Mouse (Mus musculus) urinary bladder, postnatal 14 days (tissue): ENCODE results near the gene Ppcs.

Source experiments
- DNase-seq: peaks from one replicate; pipeline ENCODE4 v3.0.0; 2021; ENCODE audit warnings: low spot score

The Ppcs gene

DNA sequence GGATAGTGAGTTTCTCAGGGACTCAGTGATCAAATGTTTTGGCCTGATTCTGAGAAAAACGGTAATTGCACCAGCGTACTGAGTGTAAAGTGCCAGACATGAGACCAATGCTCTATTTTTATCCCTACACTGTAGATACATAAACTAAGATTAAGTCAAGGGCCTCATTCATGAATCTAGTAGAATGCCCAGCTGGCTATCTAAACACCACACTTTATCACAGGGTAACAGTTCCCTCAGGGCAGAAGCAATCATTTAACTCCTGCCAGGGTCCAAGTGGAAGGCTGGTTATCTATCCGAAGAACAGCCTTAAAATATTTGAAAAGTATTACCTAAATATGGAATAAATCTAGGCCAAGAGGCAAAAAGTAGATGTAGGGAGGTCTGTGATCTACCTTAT lies 4.3 kb downstream of the Ppcs start:
- no peak for DNase-seq

DNA sequence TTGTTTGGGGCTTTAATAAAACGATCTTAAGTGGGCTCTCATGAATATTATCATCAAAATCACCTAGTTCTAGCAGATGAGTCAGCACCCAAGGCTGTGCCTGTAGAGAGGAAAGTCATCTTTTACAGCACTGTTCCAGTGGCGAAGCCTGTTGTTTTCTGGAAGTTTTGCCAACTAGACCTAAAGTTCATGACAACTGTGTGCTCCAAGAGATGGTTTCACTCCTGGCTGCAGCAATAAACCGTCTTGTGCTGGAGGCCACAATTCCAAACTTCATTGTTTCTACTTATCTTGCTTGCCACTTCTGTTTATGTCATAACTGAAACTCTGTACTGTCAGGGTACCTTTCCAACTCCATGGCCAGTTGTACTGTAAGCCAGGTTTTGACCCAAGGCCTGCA lies 5.0 kb downstream of the Ppcs start:
- DNase-seq: no peak

DNA sequence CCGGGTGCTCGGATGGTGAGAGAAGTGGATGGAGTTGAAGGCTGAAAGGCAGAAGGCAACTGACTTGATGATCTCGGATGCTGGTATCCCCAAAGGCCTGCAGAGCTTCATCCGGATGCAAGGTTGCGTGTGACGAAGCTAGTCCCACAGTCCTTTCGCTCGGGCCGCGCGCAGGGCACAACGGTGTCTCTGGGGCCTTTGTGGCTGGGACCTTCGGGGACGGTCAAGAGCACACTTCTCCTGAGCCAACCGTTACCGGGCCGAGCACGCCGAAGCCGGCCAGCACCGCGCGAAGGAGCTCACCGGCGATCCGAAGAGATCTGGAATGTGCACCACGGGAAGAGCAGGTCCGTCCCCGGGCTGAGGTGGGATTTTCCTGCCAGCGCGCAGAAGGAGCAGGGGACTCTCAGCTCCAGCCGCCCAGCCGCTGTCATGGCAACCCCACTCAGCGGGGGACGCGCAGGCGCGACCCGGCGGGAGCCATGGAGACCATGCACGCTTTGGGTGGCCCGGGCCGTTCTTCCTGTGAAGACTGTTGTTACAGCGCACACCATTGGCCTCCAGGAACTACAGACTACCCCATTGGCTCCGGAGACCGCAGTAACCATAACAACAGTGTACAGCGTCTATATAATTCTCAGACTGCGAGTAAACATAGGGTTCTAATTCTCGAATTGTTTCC lies 7.0 kb downstream of the Ppcs start, which contains the start of gene Ccdc30:
Ccdc30 (minus strand) TSS at position 450 of the 682 bp plus-strand sequence.
- peak; percentile 86 for DNase-seq

DNA sequence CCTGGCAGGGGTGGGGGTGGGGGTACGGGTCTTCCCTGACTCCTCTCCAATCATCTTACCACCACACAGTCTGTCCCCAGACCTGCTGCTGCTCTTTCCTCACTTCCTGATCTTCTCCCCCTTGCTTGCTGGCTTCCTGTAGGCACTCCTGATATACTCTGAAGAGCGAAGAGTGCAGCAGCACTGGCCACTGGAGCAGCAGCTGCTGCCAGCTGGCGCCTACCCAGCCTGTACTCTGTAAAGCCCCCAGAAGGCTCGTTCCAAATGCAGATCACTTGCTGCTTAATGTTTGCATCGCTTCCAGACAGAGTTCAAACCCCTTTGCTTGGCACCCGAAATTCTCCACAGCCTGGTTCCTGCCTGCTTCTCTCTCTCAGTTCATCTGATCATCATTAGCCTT lies 9.4 kb downstream of the Ppcs start:
- no peak for DNase-seq

DNA sequence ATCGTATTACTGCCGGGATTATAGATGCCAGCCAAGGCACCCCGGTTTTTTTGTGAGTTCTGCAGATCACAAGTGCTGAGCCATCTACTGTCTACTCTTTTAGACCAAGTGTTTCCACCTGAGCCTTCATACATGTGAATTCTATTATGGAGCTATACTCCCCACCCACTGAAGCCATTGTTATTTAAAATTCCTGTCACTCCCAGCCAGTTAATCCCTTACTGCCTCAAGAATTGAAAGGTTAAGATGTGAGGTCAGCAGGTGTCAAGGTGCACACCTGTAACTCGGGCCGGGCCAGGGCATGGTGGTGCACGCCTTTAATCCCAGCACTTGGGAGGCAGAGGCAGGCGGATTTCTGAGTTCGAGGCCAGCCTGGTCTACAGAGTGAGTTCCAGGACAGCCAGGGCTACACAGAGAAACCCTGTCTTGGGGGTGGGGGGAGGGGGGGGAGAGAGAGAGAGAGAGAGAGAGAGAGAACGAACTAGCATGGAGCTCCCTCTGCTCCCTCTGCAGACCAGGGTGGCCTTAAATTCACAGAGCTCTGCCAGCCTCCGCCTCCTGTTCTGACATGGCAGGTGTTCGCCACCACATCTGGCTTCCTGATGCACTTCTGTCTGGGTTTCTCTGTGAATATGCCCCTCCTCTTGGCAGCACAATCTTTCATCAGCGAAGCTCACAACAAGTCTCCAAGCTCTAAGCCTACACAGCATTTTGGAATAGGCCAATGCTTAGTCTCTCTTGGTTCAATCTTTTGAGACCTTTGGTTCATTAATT lies 10.2 kb downstream of the Ppcs start:
- no peak for DNase-seq

DNA sequence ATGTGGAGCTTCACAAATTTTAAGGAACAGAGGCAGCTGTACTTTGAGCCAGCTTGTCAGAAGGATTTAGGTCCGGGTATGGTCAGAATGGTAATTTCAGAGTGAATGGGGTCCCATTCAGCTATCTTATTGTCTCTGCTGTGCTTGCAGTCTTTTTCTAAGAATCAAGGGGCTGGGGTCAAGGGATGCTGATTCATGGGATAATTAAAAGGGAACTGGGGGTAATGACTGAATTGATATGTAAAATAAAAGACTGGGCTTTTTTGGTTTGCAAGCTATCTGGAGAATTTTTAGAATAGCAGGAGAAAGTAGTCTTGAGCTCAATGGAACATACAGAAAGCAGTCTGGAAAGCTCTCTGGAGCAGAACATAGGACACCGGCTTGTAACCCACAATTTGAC lies 18.8 kb downstream of the Ppcs start:
- no peak for DNase-seq

DNA sequence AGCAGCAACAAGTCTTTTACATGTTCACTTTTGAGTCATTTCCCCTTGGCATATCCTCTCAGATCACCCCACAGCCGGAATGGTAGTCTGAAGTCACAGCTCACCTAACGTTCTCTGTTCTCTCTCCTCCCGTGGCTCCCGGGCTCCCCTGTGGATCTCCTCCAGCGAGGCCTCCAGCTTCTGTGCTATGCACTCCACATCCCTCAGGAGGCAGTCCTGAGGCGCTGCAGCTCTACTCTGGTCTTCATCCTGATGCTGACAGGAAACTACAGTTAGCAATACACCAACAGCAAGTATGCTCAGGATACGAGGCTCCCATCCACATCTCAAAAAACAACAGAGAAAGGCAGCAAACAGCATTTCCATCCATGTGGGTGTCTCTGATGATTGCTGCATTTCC lies 21.3 kb downstream of the Ppcs start:
- no peak for DNase-seq

DNA sequence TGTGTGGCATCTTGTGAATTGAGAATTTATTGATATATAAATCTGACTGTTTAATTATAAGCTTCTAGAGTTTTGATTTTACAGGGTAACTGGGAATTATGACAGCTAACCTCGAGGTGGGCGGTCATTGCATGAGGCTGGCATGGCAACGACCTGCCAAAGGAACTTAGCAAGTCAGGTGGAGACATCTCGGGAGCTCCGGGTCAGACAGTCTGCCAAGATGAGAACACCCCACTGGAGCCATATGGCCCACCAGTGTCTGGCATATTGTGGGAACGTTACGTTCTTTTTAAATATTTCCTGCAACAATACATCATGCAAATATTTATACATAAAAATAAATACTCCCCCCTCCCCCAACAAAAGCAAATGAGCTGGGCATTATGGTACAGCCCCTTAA lies 23.5 kb downstream of the Ppcs start:
- no peak for DNase-seq

DNA sequence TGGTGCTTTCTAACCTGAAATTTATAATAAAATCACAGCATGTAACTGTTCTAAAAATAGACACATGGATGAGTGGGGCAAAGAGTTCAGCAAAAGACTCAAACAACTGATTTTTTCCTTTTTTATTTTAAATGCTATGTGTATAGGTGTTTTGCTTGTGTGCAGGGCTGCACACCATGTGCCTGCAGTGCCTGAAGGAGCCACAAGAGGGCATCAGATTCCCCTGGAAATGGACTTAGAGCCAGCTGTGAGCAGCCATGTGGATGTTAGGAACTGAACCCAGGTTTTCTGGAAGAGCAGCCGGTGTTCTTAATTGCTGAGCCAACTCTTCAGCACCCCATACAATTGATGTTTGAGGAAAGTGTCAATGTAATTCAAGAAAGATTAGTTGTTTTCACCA lies 31.9 kb downstream of the Ppcs start:
- DNase-seq: no peak

DNA sequence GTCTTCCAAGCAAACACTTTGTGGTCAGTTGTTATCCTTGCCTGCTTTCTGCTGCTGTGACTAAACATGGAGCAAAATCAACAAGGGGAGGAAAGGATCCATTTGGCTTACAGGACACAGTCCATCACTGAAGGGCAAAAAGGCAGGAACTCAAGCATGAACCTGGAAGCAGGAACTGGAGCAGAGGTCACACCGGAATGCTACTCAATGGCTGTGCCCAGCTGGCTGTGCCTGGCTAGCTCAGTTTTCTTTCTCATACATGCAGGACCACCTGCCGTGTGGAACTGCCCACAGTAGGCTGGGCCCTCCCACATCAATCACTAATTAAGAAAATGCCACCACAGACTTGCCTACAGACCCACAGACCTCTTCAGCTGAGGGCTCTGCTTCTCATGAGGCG lies 33.0 kb downstream of the Ppcs start:
- no peak for DNase-seq

DNA sequence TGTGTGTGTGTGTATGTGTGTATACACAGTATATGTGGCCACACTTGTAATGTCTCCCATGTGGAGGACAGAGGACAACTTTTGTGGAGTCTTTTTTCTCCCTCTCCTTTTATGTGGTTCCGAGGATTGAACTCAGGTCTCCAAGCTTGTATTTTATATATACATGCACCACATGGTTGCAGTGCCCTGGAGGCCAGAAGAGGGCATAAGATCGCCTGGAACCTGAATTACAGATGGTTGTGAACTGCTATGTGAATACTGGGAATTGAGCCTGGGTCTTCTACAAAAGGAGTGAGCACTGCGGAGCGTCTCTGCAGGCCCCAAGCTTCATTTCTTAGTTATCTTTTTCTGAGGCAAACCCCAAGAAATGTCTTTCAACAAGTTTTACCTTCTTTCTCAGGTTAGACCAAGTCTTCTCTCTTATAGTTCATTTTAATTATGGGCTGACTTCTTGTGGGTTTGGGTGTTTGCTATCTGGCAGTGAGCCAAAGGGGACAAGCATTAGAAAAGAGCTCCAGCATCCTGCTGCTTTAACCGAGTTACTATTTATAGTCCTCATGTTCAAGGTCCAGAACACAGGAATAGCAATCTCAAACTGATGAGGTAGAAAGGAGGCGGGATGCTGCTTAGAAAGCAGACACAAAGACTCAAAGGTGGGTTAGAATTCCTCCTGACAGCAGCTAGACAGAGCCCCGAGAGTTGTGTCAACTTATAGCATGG lies 40.6 kb downstream of the Ppcs start:
- no peak for DNase-seq

DNA sequence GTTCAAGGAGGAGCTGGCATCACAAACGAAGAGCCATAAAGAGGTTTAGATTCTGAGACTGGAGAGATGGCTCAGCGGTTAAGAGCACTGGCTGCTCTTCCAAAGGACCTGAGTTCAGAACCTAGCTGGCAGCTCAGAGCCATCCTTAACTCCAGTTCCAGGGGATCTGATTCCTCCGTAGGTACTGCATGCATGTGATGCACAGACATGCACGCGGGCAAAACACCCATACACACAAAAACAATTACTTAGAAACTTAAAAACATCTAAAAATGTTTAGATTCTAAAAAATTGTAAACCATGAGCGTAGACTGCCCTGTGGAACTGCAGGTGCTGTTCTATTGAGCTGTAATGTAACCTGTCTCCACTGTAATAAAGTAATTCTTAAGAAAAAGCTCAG lies 52.8 kb downstream of the Ppcs start:
- DNase-seq: no peak
